Mouse (Mus musculus) heart, postnatal 25 days (tissue): ENCODE measurements around the gene Sorcs3. TPM values are rescaled to one million over a fixed set of nuclear protein-coding genes. Genes with fewer than 3 reads are reported as not detected.

ENCODE experiments used
- DNase-seq: peaks from one replicate; pipeline ENCODE4 v3.0.0; 2022; ENCODE audit warnings: low spot score
- intact Hi-C: fragments of 180-260 bp; cut with DNase I; formaldehyde crosslinking; loops from one replicate; pipeline ENCODE4 v1.15.1; 2025
- total RNA-seq, 2 experiments: library from RNA; stranded (reverse); gene quantifications; 2 replicates each; pipeline ENCODE4 v1.2.3; 2021

Gene Sorcs3
- total RNA-seq, 2 experiments from 2014 or later: not detected

GRCm38 (mm10) chr19:48475784-48476410 is 270.1 kb downstream of the Sorcs3 start:
- intact Hi-C loops: no loop called here
- DNase-seq: no peak

- no peak for DNase-seq
- intact Hi-C loops: no loop called here
Measured at GRCm38 (mm10) chr19:48478864-48479263, 273.0 kb downstream of the Sorcs3 start.

- intact Hi-C loops: no loop called here
- DNase-seq: no peak
Measured at GRCm38 (mm10) chr19:48482946-48483345, 277.1 kb downstream of the Sorcs3 start.

- intact Hi-C loops: no loop called here
Measured at GRCm38 (mm10) chr19:48491111-48491510, 285.3 kb downstream of the Sorcs3 start.

GRCm38 (mm10) chr19:48503896-48504620 is 298.2 kb downstream of the Sorcs3 start:
- intact Hi-C loops: no loop called here
- no peak for DNase-seq

More at GRCm38 (mm10) chr19:48491111-48491510, 285.3 kb downstream of the Sorcs3 start:
- DNase-seq: no peak

- intact Hi-C loops: no loop called here
Measured at GRCm38 (mm10) chr19:48523803-48524202, 318.0 kb downstream of the Sorcs3 start.

GRCm38 (mm10) chr19:48524527-48525214 is 318.8 kb downstream of the Sorcs3 start:
- intact Hi-C loops: no loop called here
- no peak for DNase-seq

More at GRCm38 (mm10) chr19:48523803-48524202, 318.0 kb downstream of the Sorcs3 start:
- DNase-seq: no peak

GRCm38 (mm10) chr19:48533582-48533981 is 327.8 kb downstream of the Sorcs3 start:
- intact Hi-C loops: no loop called here
- no peak for DNase-seq

- intact Hi-C loops: no loop called here
Measured at GRCm38 (mm10) chr19:48544294-48544693, 338.5 kb downstream of the Sorcs3 start.

GRCm38 (mm10) chr19:48545421-48546132 is 339.8 kb downstream of the Sorcs3 start:
- intact Hi-C loops: no loop called here
- no peak for DNase-seq

More at GRCm38 (mm10) chr19:48544294-48544693, 338.5 kb downstream of the Sorcs3 start:
- no peak for DNase-seq

GRCm38 (mm10) chr19:48546133-48546448 is 340.3 kb downstream of the Sorcs3 start:
- no peak for DNase-seq
- intact Hi-C loops: no loop called here

- no peak for DNase-seq
- intact Hi-C loops: no loop called here
Measured at GRCm38 (mm10) chr19:48548143-48548881, 342.5 kb downstream of the Sorcs3 start.

GRCm38 (mm10) chr19:48559432-48559831 is 353.6 kb downstream of the Sorcs3 start:
- no peak for DNase-seq
- intact Hi-C loops: no loop called here

GRCm38 (mm10) chr19:48575736-48576135 is 369.9 kb downstream of the Sorcs3 start:
- DNase-seq: no peak
- intact Hi-C loops: no loop called here

- intact Hi-C loops: no loop called here
- DNase-seq: no peak
Measured at GRCm38 (mm10) chr19:48577169-48577568, 371.3 kb downstream of the Sorcs3 start.

- intact Hi-C loops: no loop called here
- DNase-seq: no peak
Measured at GRCm38 (mm10) chr19:48584938-48585560, 379.2 kb downstream of the Sorcs3 start.

- no peak for DNase-seq
- intact Hi-C loops: no loop called here
Measured at GRCm38 (mm10) chr19:48616951-48617350, 411.1 kb downstream of the Sorcs3 start.

- intact Hi-C loops: no loop called here
- no peak for DNase-seq
Measured at GRCm38 (mm10) chr19:48630671-48631327, 425.0 kb downstream of the Sorcs3 start.

- no peak for DNase-seq
- intact Hi-C loops: no loop called here
Measured at GRCm38 (mm10) chr19:48642566-48642965, 436.7 kb downstream of the Sorcs3 start.
